Mouse (Mus musculus) embryonic facial prominence, embryonic 10.5 days (tissue): ENCODE data around the gene Hikeshi. TPM values are rescaled to one million over a fixed set of nuclear protein-coding genes. Genes with fewer than 3 reads are reported as not detected.

Experiments
- DNase-seq: peaks from one replicate; pipeline ENCODE4 v3.0.0-alpha.2; 2017; ENCODE audit warnings: low spot score
- H3K27ac ChIP-seq: fragments of 300-500 bp; sonication (generic); replicated peaks from 2 replicates; pipeline ENCODE4 v1.5.1; 2016; ENCODE audit warnings: mild to moderate bottlenecking
- H3K27me3 ChIP-seq: fragments of 300-500 bp; sonication (generic); replicated peaks from 2 replicates; pipeline ENCODE4 v1.6.1; 2016; ENCODE audit warnings: low read depth, mild to moderate bottlenecking; ENCODE audit not compliant: poor library complexity, severe bottlenecking
- H3K36me3 ChIP-seq: fragments of 300-500 bp; sonication (generic); replicated peaks from 2 replicates; pipeline ENCODE4 v1.6.1; 2016; ENCODE audit warnings: mild to moderate bottlenecking, moderate library complexity
- H3K4me1 ChIP-seq: fragments of 300-500 bp; sonication (generic); 2 replicates; pipeline ENCODE4 v1.6.1; 2016
- H3K4me3 ChIP-seq: fragments of 300-500 bp; sonication (generic); 2 replicates; pipeline ENCODE4 v1.5.1; 2016; ENCODE audit warnings: mild to moderate bottlenecking, moderate library complexity
- H3K9me3 ChIP-seq: fragments of 300-500 bp; sonication (generic); 2 replicates; pipeline ENCODE4 v1.6.1; 2016; ENCODE audit warnings: mild to moderate bottlenecking
- WGBS: fragments of 180-500 bp; shearing (Covaris S2); methylation state at CpG from one replicate; pipeline ENCODE4 v1.1.7; 2016; 5-methylcytosine and 5-hydroxymethylcytosine counted together
- polyA plus RNA-seq: library from polyadenylated mRNA; unstranded; fragments of >200 nt; fragmentation: Nextera tagmentation; extraction: Ambion mirVana; gene quantifications from 2 replicates; pipeline ENCODE4 v1.2.1, GENCODE M21; 2016

The Hikeshi gene
- 149 and 159 TPM in 2 replicates for polyA plus RNA-seq

GRCm38 (mm10) chr7:89940571-89941463, at the start of gene Hikeshi:
Hikeshi (minus strand) TSS chr7:89941204.
- peak; percentile 92 for DNase-seq
- peak within 1 kb of the TSS; percentile 92 for H3K27ac ChIP-seq
- no peaks in the 10 kb centered on the region for H3K27me3 ChIP-seq
- H3K4me3 ChIP-seq: peak within 1 kb of the TSS; percentile 88
- WGBS: under 1% methylated on average over 45 of the region's 45 CpGs
- peaks cover 14% of the 10 kb centered on the region for H3K4me1 ChIP-seq
- no peaks in the 10 kb centered on the region for H3K9me3 ChIP-seq
- H3K36me3 ChIP-seq: no peaks in the 10 kb centered on the region

- no peak overlapping the region for H3K4me3 ChIP-seq
- peaks cover 15% of the 10 kb centered on the region for H3K4me1 ChIP-seq
- H3K36me3 ChIP-seq: no peaks in the 10 kb centered on the region
- H3K9me3 ChIP-seq: no peaks in the 10 kb centered on the region
- peak; percentile 23 for DNase-seq
- H3K27me3 ChIP-seq: no peaks in the 10 kb centered on the region
- 0 out of 2 replicates have a peak overlapping the region, but pooled peaks have one; percentile 30 for H3K27ac ChIP-seq
Observed at GRCm38 (mm10) chr7:89984421-89984820, 43.4 kb upstream of the Hikeshi start.

GRCm38 (mm10) chr7:89983441-89983840, 42.4 kb upstream of the Hikeshi start:
- no peak for DNase-seq
- Histone ChIP-seq H3K27me3 (no peaks in the 10 kb centered on the region), H3K4me3 (no peak overlapping the region), H3K27ac (no peak overlapping the region), H3K36me3 (no peaks in the 10 kb centered on the region), H3K9me3 (no peaks in the 10 kb centered on the region), H3K4me1 (peaks cover 24% of the 10 kb centered on the region)
- 94% methylated on average over 2 of the region's 2 CpGs for WGBS

- peaks cover 26% of the 10 kb centered on the region for H3K4me1 ChIP-seq
- H3K36me3 ChIP-seq: peaks cover 9% of the 10 kb centered on the region
- peak overlapping the region; percentile 89 for H3K4me3 ChIP-seq
- H3K27me3 ChIP-seq: no peaks in the 10 kb centered on the region
- H3K27ac ChIP-seq: peak overlapping the region; percentile 99
- 19% methylated on average over 10 of the region's 10 CpGs for WGBS
- no peaks in the 10 kb centered on the region for H3K9me3 ChIP-seq
- no peak for DNase-seq
Observed at GRCm38 (mm10) chr7:89981557-89981956, 40.6 kb upstream of the Hikeshi start.

- peak within 1 kb of the TSS; percentile 89 for H3K4me3 ChIP-seq
- H3K27me3 ChIP-seq: no peaks in the 10 kb centered on the region
- under 1% methylated on average over 87 of the region's 87 CpGs for WGBS
- peaks cover 26% of the 10 kb centered on the region for H3K4me1 ChIP-seq
- H3K36me3 ChIP-seq: peaks cover 17% of the 10 kb centered on the region
- H3K9me3 ChIP-seq: no peaks in the 10 kb centered on the region
- peak; percentile 96 for DNase-seq
- peak within 1 kb of the TSS; percentile 99 for H3K27ac ChIP-seq
Observed at GRCm38 (mm10) chr7:89980485-89981422, 39.8 kb upstream of the Hikeshi start, which contains the start of gene Eed. Eed (minus strand) TSS chr7:89980983.

GRCm38 (mm10) chr7:89980133-89980484, 39.1 kb upstream of the Hikeshi start:
- H3K4me1 ChIP-seq: peaks cover 26% of the 10 kb centered on the region
- H3K9me3 ChIP-seq: no peaks in the 10 kb centered on the region
- under 1% methylated on average over 31 of the region's 31 CpGs for WGBS
- H3K36me3 ChIP-seq: peaks cover 24% of the 10 kb centered on the region
- H3K27ac ChIP-seq: peak overlapping the region; percentile 99
- no peak for DNase-seq
- H3K27me3 ChIP-seq: no peaks in the 10 kb centered on the region
- H3K4me3 ChIP-seq: peak overlapping the region; percentile 89

- peak overlapping the region; percentile 89 for H3K4me3 ChIP-seq
- H3K36me3 ChIP-seq: peaks cover 27% of the 10 kb centered on the region
- no peaks in the 10 kb centered on the region for H3K27me3 ChIP-seq
- peaks cover 23% of the 10 kb centered on the region for H3K4me1 ChIP-seq
- H3K9me3 ChIP-seq: no peaks in the 10 kb centered on the region
- peak overlapping the region; percentile 99 for H3K27ac ChIP-seq
- no peak for DNase-seq
- WGBS: 5% methylated on average over 23 of the region's 23 CpGs
Observed at GRCm38 (mm10) chr7:89979432-89980130, 38.6 kb upstream of the Hikeshi start.

- Histone ChIP-seq H3K4me3 (no peak overlapping the region), H3K27me3 (no peaks in the 10 kb centered on the region), H3K27ac (no peak overlapping the region), H3K9me3 (no peaks in the 10 kb centered on the region), H3K36me3 (peaks cover 55% of the 10 kb centered on the region), H3K4me1 (peaks cover 15% of the 10 kb centered on the region)
- 96% methylated on average over 7 of the region's 7 CpGs for WGBS
- DNase-seq: no peak
Observed at GRCm38 (mm10) chr7:89976796-89977195, 35.8 kb upstream of the Hikeshi start.

- Histone ChIP-seq H3K36me3 (peaks cover 67% of the 10 kb centered on the region), H3K9me3 (no peaks in the 10 kb centered on the region), H3K27ac (no peak overlapping the region), H3K27me3 (no peaks in the 10 kb centered on the region), H3K4me1 (peaks cover 11% of the 10 kb centered on the region), H3K4me3 (no peak overlapping the region)
- WGBS: 89% methylated on average over 1 of the region's 1 CpGs
- no peak for DNase-seq
Observed at GRCm38 (mm10) chr7:89975571-89975970, 34.6 kb upstream of the Hikeshi start.

- WGBS: 89% methylated on average over 2 of the region's 2 CpGs
- Histone ChIP-seq H3K4me1 (no peaks in the 10 kb centered on the region), H3K36me3 (peaks cover 99% of the 10 kb centered on the region), H3K4me3 (no peak overlapping the region), H3K27me3 (no peaks in the 10 kb centered on the region), H3K9me3 (no peaks in the 10 kb centered on the region), H3K27ac (no peak overlapping the region)
- no peak for DNase-seq
Observed at GRCm38 (mm10) chr7:89967235-89967634, 26.2 kb upstream of the Hikeshi start.

- H3K36me3 ChIP-seq: peaks cover 99% of the 10 kb centered on the region
- WGBS: 85% methylated on average over 1 of the region's 1 CpGs
Observed at GRCm38 (mm10) chr7:89966771-89967170, 25.8 kb upstream of the Hikeshi start.

GRCm38 (mm10) chr7:89963135-89963534, 22.1 kb upstream of the Hikeshi start:
- no peak overlapping the region for H3K27ac ChIP-seq
- no peak for DNase-seq
- no peaks in the 10 kb centered on the region for H3K4me1 ChIP-seq
- no peaks in the 10 kb centered on the region for H3K9me3 ChIP-seq
- H3K27me3 ChIP-seq: no peaks in the 10 kb centered on the region
- peaks cover 96% of the 10 kb centered on the region for H3K36me3 ChIP-seq
- no peak overlapping the region for H3K4me3 ChIP-seq

More at GRCm38 (mm10) chr7:89966771-89967170, 25.8 kb upstream of the Hikeshi start:
- Histone ChIP-seq H3K27me3 (no peaks in the 10 kb centered on the region), H3K27ac (no peak overlapping the region), H3K4me3 (no peak overlapping the region), H3K4me1 (no peaks in the 10 kb centered on the region), H3K9me3 (no peaks in the 10 kb centered on the region)
- DNase-seq: no peak
